ENCODE assay signal across 10 mouse cellular contexts in the genomic region with DNA sequence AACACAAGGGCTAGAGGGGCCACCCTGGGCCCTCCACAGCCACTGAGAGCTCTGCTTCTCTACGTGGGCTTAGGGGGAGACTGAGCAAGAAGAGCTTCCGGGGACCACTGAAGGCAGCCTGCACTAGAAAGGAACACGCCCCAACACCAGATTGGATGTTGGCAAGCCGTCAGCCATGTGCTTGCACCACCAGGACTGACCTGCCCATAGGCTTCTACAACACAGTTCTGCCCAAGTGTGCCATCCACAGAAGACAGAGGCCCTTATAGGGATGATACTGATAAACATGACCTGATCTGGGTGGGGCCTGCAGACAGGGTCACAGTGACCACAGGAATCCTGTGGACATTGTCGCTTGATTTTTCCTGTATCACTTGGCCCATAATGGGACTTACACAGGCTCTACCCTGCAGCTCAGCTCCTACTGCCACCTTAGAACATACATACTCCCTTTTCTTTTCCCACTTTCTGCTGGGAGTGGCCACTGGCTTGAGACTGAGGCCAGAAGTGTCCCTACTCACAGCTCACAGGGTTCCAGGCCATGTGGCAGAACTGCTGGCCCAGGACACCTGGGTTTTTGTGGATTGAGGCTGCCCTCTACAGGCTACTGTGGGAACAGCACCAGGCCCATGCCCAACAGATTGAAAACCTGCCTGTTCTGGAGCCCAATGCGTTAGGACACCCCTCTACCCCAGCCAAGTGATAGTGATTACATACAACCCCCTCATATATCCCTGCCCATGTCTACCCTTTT. TPM values are rescaled to one million over a fixed set of nuclear protein-coding genes. Genes with fewer than 3 reads are reported as not detected.
DNase-seq lines count a peak whose midpoint lies in the region; ATAC-seq and TF ChIP-seq lines count a peak whose summit lies in the region.
"Had no signal": no experiment of that assay in that cellular context is flagged by ENCODE, and none has a peak within 500 bp of the region (broad histone marks: within the 10 kb centered on the region; RNA-seq: fewer than 3 reads in every experiment).

No protein-coding gene starts in this region.

- WGBS in kidney, postnatal 0 days, result 72% methylated on average over 6 of the region's 6 CpGs
- 54% methylated on average over 6 of the region's 6 CpGs for WGBS in liver, adult 2 months
- 73% methylated on average over 6 of the region's 6 CpGs for WGBS in neural tube, embryonic 11.5 days

- no peak overlapping the region for H3K27ac ChIP-seq in kidney, postnatal 0 days
- H3K27ac ChIP-seq in liver, adult 2 months (replicated peaks; ENCODE audit: insufficient read depth, low read depth, low read length), result no peak overlapping the region
- H3K27ac ChIP-seq in neural tube, embryonic 11.5 days (ENCODE audit: low read depth, low read length), result no peak overlapping the region
- H3K27ac ChIP-seq: embryonic facial prominence, embryonic 12.5 days had no signal

- no peak overlapping the region for H3K9ac ChIP-seq in kidney, postnatal 0 days (ENCODE audit: low read depth, low read length)
- H3K9ac ChIP-seq in liver, adult 2 months (ENCODE audit: low read depth, low read length), result no peak overlapping the region
- no peak overlapping the region for H3K9ac ChIP-seq in neural tube, embryonic 11.5 days (ENCODE audit: low read length)
- H3K9ac ChIP-seq: embryonic facial prominence, embryonic 12.5 days had no signal

- H3K79me2 ChIP-seq in liver, adult 2 months (ENCODE audit: control insufficient read depth, insufficient read depth, low read length), result no peaks in the 10 kb centered on the region

- ATAC-seq in activated CD4-positive, CD25-positive, alpha-beta regulatory T cell, adult 4 months, result peak; percentile 54
- ATAC-seq in kidney, postnatal 0 days (replicated peaks; ENCODE audit: low FRiP score, low read depth), result no peak
- ATAC-seq in neural tube, embryonic 11.5 days (ENCODE audit: insufficient read depth, low FRiP score, low TSS enrichment), result no peak

- no peak overlapping the region for H3K4me2 ChIP-seq in kidney, postnatal 0 days (ENCODE audit: low read length)
- no peak overlapping the region for H3K4me2 ChIP-seq in neural tube, embryonic 11.5 days (ENCODE audit: low read depth)
- H3K4me2 ChIP-seq: embryonic facial prominence, embryonic 12.5 days had no signal

- H3K4me3 ChIP-seq in kidney, postnatal 0 days (replicated peaks; ENCODE audit: low read depth, low read length), result no peak overlapping the region
- H3K4me3 ChIP-seq in liver, adult 2 months (ENCODE audit: insufficient read depth, low read depth, low read length), result no peak overlapping the region
- no peak overlapping the region for H3K4me3 ChIP-seq in neural tube, embryonic 11.5 days (ENCODE audit: low read depth, low read length)
- H3K4me3 ChIP-seq: embryonic facial prominence, embryonic 12.5 days had no signal

- peak; percentile 98 for TF ChIP-seq CTCF in kidney, postnatal 0 days (IDR thresholded peaks at IDR 0.05; ENCODE audit: low read depth)
- peak; percentile 96 for TF ChIP-seq CTCF in liver, adult 2 months (IDR thresholded peaks at IDR 0.05; ENCODE audit: low read depth, low read length)

- no peaks in the 10 kb centered on the region for H3K9me3 ChIP-seq in kidney, postnatal 0 days (replicated peaks; ENCODE audit: low read length)
- no peaks in the 10 kb centered on the region for H3K9me3 ChIP-seq in neural tube, embryonic 11.5 days (ENCODE audit: control insufficient read depth, low read length)
- H3K9me3 ChIP-seq: embryonic facial prominence, embryonic 12.5 days had no signal

- no peaks in the 10 kb centered on the region; the same call in 1 of the 2 replicates for H3K27me3 ChIP-seq in kidney, postnatal 0 days (ENCODE audit: insufficient read depth, low read length)
- no peaks in the 10 kb centered on the region for H3K27me3 ChIP-seq in liver, adult 2 months (ENCODE audit: control insufficient read depth, insufficient read depth, low read length)
- H3K27me3 ChIP-seq in neural tube, embryonic 11.5 days (ENCODE audit: control insufficient read depth, insufficient read depth, low read length), result peaks cover 38% of the 10 kb centered on the region

- no peak for TF ChIP-seq POLR2A in liver, adult 2 months (IDR thresholded peaks at IDR 0.05; ENCODE audit: extremely low read depth, insufficient read depth, low read length)

- peaks cover 13% of the 10 kb centered on the region; the same call in 1 of the 2 replicates for H3K4me1 ChIP-seq in kidney, postnatal 0 days (replicated peaks; ENCODE audit: insufficient read depth, low read length)
- H3K4me1 ChIP-seq in liver, adult 2 months (ENCODE audit: control insufficient read depth, insufficient read depth, low read length), result peaks cover 35% of the 10 kb centered on the region
- H3K4me1 ChIP-seq in neural tube, embryonic 11.5 days (ENCODE audit: control insufficient read depth, insufficient read depth, low read length), result peaks cover 4% of the 10 kb centered on the region; the same call in 1 of the 2 replicates

- H3K36me3 ChIP-seq in kidney, postnatal 0 days (ENCODE audit: insufficient read depth, low read length), result 0 out of 2 replicates have a peak, but pooled peaks cover 10% of the 10 kb centered on the region
- peaks cover 34% of the 10 kb centered on the region for H3K36me3 ChIP-seq in liver, adult 2 months (ENCODE audit: control insufficient read depth, insufficient read depth, low read length)
- H3K36me3 ChIP-seq in neural tube, embryonic 11.5 days (ENCODE audit: control insufficient read depth, insufficient read depth, low read length), result no peaks in the 10 kb centered on the region

- DNase-seq in A20 (ENCODE audit: low read depth, low spot score), result peak; percentile 69
- peak; percentile 79 for DNase-seq in embryo, embryonic 10 days (ENCODE audit: low spot score)
- peak; percentile 86 to 93 for DNase-seq in heart, adult 18-20 months
- DNase-seq in kidney, postnatal 0 days (ENCODE audit: low spot score), result peak; percentile 83
- peak; percentile 62 for DNase-seq in liver, adult 2 months (ENCODE audit: extremely low read depth, low read depth, low spot score)
- peak; percentile 85 for DNase-seq in neural tube, embryonic 11.5 days (ENCODE audit: low spot score)
- DNase-seq in testis, postnatal 14 days (ENCODE audit: low spot score), result peak; percentile 61

RNA-seq across cellular contexts. Expression of a gene that starts 27.6 kb away (rescaled TPM):
- polyA plus RNA-seq in activated CD4-positive, CD25-positive, alpha-beta regulatory T cell, adult 4 months (2017; shearing (Covaris generic)), result not detected
- total RNA-seq in heart, adult 18-20 months (2021), result not detected
- polyA plus RNA-seq in kidney, postnatal 0 days (2015; fragmentation: Nextera tagmentation; extraction: Ambion mirVana), result not detected in 2 replicates
- total RNA-seq in liver, adult 2 months (2014; rRNA removed), result not detected in 2 replicates
- polyA plus RNA-seq in liver, adult 2 months (2012; rRNA removed), result not detected in 2 replicates
- polyA plus RNA-seq in neural tube, embryonic 11.5 days (2014; fragmentation: Nextera tagmentation; extraction: Ambion mirVana), result not detected in 2 replicates
- polyA plus RNA-seq: stomach, embryonic 14.5 days had no signal

RNA-seq across cellular contexts. Expression of a gene that starts 43.5 kb away (rescaled TPM):
- 10 to 100 TPM; 10.9 to 18.2 TPM for polyA plus RNA-seq in activated CD4-positive, CD25-positive, alpha-beta regulatory T cell, adult 4 months (2017; shearing (Covaris generic))
- 10 to 100 TPM; 20.9 to 24.5 TPM for total RNA-seq in heart, adult 18-20 months (2021)
- polyA plus RNA-seq in kidney, postnatal 0 days (2015; fragmentation: Nextera tagmentation; extraction: Ambion mirVana), result 33.7 and 35.1 TPM in 2 replicates
- total RNA-seq in liver, adult 2 months (2014; rRNA removed), result 10.9 and 14.0 TPM in 2 replicates
- 18.3 and 22.3 TPM in 2 replicates for polyA plus RNA-seq in liver, adult 2 months (2012; rRNA removed)
- 40.5 and 41.5 TPM in 2 replicates for polyA plus RNA-seq in neural tube, embryonic 11.5 days (2014; fragmentation: Nextera tagmentation; extraction: Ambion mirVana)

RNA-seq across cellular contexts. Expression of a gene that starts 51.0 kb away (rescaled TPM):
- 1 to 10 TPM; 1.7 to 2.2 TPM for polyA plus RNA-seq in activated CD4-positive, CD25-positive, alpha-beta regulatory T cell, adult 4 months (2017; shearing (Covaris generic))
- total RNA-seq in heart, adult 18-20 months (2021), result 10 to 100 TPM; 18.4 to 23.0 TPM
- polyA plus RNA-seq in kidney, postnatal 0 days (2015; fragmentation: Nextera tagmentation; extraction: Ambion mirVana), result 1.4 and 2.3 TPM in 2 replicates
- 7.9 and 8.4 TPM in 2 replicates for total RNA-seq in liver, adult 2 months (2014; rRNA removed)
- polyA plus RNA-seq in liver, adult 2 months (2012; rRNA removed), result 56.5 and 67.5 TPM in 2 replicates
- polyA plus RNA-seq in neural tube, embryonic 11.5 days (2014; fragmentation: Nextera tagmentation; extraction: Ambion mirVana), result 1.2 and 1.5 TPM in 2 replicates

Comparison
In these comparisons a context has a peak if more than half of its experiments do, and no peak if none do; other contexts are left out.
1. RNA of a gene that starts 51.0 kb away (polyA plus RNA-seq): 56.5 to 67.5 TPM in liver, adult 2 months; 1.4 to 2.3 TPM in kidney, postnatal 0 days, 1.7 to 2.2 TPM in activated CD4-positive, CD25-positive, alpha-beta regulatory T cell, adult 4 months and 1.2 to 1.5 TPM in neural tube, embryonic 11.5 days; every median in the first group is over 10 times any median in the second.
2. Peak in every context shown above with its lines, with median percentiles within 50 percentile points of each other: DNase-seq.